Mouse (Mus musculus) kidney, adult 10 weeks (tissue): Measurements from ENCODE around the gene Hist1h3d. TPM values are rescaled to one million over a fixed set of nuclear protein-coding genes. Genes with fewer than 3 reads are reported as not detected.

Source experiments
- polyA plus RNA-seq: library from polyadenylated mRNA; stranded (reverse); fragments of 350-450 nt; fragmentation: Illumina TruSeq; extraction: RNeasy Lipid Tissue Mini Kit (QIAGEN cat#74804); gene quantifications from one replicate; pipeline ENCODE4 v1.2.3, GENCODE M21; 2014; ENCODE audit warnings: low read depth, low replicate concordance

Hist1h3d gene
- polyA plus RNA-seq: 0.49 TPM

GRCm38 (mm10) chr13:23575271-23575851, at the start of gene Hist1h3d:
Gene Hist1h3d (plus strand): TSS chr13:23575763.

GRCm38 (mm10) chr13:23530901-23531875, 44.4 kb upstream of the Hist1h3d start, which contains the start of gene Hist1h4h:
Gene Hist1h4h (plus strand): TSS chr13:23531050.

GRCm38 (mm10) chr13:23533560-23534367, 41.8 kb upstream of the Hist1h3d start, which contains the start of gene Hist1h2af:
Gene Hist1h2af (plus strand): TSS chr13:23533906.

GRCm38 (mm10) chr13:23535137-23536075, 40.2 kb upstream of the Hist1h3d start, which contains the start of gene Hist1h3g:
Gene Hist1h3g (plus strand): TSS chr13:23535422.

GRCm38 (mm10) chr13:23542999-23543607, 32.5 kb upstream of the Hist1h3d start, which contains the start of gene Hist1h2bh:
Gene Hist1h2bh (minus strand): TSS chr13:23543392.

GRCm38 (mm10) chr13:23543965-23544786, 31.4 kb upstream of the Hist1h3d start, which contains the start of gene Hist1h3f:
Gene Hist1h3f (plus strand): TSS chr13:23544052.

GRCm38 (mm10) chr13:23551146-23551834, 24.3 kb upstream of the Hist1h3d start, which contains the start of gene Hist1h4f:
Gene Hist1h4f (minus strand): TSS chr13:23551648.

GRCm38 (mm10) chr13:23552962-23553361, 22.6 kb upstream of the Hist1h3d start, which contains the start of gene Hist1h1d:
Gene Hist1h1d (plus strand): TSS chr13:23553262.

GRCm38 (mm10) chr13:23561883-23562659, 13.5 kb upstream of the Hist1h3d start, which contains the start of gene Hist1h3e:
Gene Hist1h3e (minus strand): TSS chr13:23562369.

GRCm38 (mm10) chr13:23571022-23571503, 4.5 kb upstream of the Hist1h3d start, which contains the start of the genes Hist1h2ae and Hist1h2bg:
Gene Hist1h2ae (minus strand): TSS chr13:23571220.
Gene Hist1h2bg (plus strand): TSS chr13:23571396.

GRCm38 (mm10) chr13:23573898-23574524, 1.6 kb upstream of the Hist1h3d start, which contains the start of the genes Hist1h2bf and Hist1h2ad:
Gene Hist1h2bf (minus strand): TSS chr13:23574196.
Gene Hist1h2ad (plus strand): TSS chr13:23574381.

GRCm38 (mm10) chr13:23581408-23582218, 6.0 kb downstream of the Hist1h3d start, which contains the start of gene Hist1h4d:
Gene Hist1h4d (plus strand): TSS chr13:23581598.

GRCm38 (mm10) chr13:23620733-23621531, 45.4 kb downstream of the Hist1h3d start, which contains the start of gene Hist1h2be:
Gene Hist1h2be (minus strand): TSS chr13:23621124.

GRCm38 (mm10) chr13:23622175-23622671, 46.7 kb downstream of the Hist1h3d start, which contains the start of gene Hist1h1e:
Gene Hist1h1e (minus strand): TSS chr13:23622558.

